Mouse (Mus musculus) ES-Bruce4 (cell line): ENCODE results near the gene Dnajc17. TPM values are rescaled to one million over a fixed set of nuclear protein-coding genes. Genes with fewer than 3 reads are reported as not detected.

Experiments
- H3K27ac ChIP-seq: 2 replicates; pipeline ENCODE4 v1.5.1; 2012; ENCODE audit warnings: low read length, inconsistent platforms; ENCODE audit not compliant: insufficient read depth
- H3K27me3 ChIP-seq: 2 replicates; pipeline ENCODE4 v1.6.1; 2012; ENCODE audit warnings: mild to moderate bottlenecking, low read length, inconsistent platforms; ENCODE audit not compliant: control insufficient read depth, poor library complexity, insufficient read depth, severe bottlenecking
- H3K36me3 ChIP-seq: 2 replicates; pipeline ENCODE4 v1.6.1; 2012; ENCODE audit warnings: inconsistent platforms, mild to moderate bottlenecking, low read length, moderate library complexity; ENCODE audit not compliant: control insufficient read depth, poor library complexity, insufficient read depth, severe bottlenecking
- H3K4me1 ChIP-seq: one replicate; pipeline ENCODE4 v1.8.1; 2011; ENCODE audit warnings: low read length; ENCODE audit not compliant: control insufficient read depth, insufficient read depth
- H3K4me3 ChIP-seq: 2 replicates; pipeline ENCODE4 v1.5.1; 2011; ENCODE audit warnings: low read depth, mild to moderate bottlenecking, low read length
- H3K9ac ChIP-seq: 2 replicates; pipeline ENCODE4 v1.6.1; 2012; ENCODE audit warnings: low read depth, mild to moderate bottlenecking, inconsistent platforms; ENCODE audit not compliant: poor library complexity, severe bottlenecking
- H3K9me3 ChIP-seq: replicated peaks from 2 replicates; pipeline ENCODE4 v1.6.1; 2012; ENCODE audit warnings: mild to moderate bottlenecking, low read length, inconsistent platforms; ENCODE audit not compliant: control insufficient read depth, poor library complexity, insufficient read depth, severe bottlenecking
- CTCF ChIP-seq: IDR thresholded peaks from one replicate; pipeline ENCODE4 v1.8.1; 2011; ENCODE audit warnings: low read depth, low read length
- EP300 ChIP-seq: IDR thresholded peaks from 2 replicates; pipeline ENCODE4 v1.6.1; 2011; ENCODE audit warnings: low read depth, low read length; ENCODE audit not compliant: insufficient read depth
- POLR2A ChIP-seq: IDR thresholded peaks from one replicate; pipeline ENCODE4 v1.8.1; 2011; ENCODE audit warnings: low read length; ENCODE audit not compliant: insufficient read depth
- polyA plus RNA-seq: library from polyadenylated mRNA; stranded (reverse); fragments of >200 nt; gene quantifications from 2 replicates; pipeline ENCODE4 v1.2.4, GENCODE M21; 2011; ENCODE audit warnings: low read depth; ENCODE audit not compliant: missing spikeins, insufficient read depth, insufficient read length

Dnajc17 gene
- polyA plus RNA-seq, 1 experiment: 12.5 TPM

DNA sequence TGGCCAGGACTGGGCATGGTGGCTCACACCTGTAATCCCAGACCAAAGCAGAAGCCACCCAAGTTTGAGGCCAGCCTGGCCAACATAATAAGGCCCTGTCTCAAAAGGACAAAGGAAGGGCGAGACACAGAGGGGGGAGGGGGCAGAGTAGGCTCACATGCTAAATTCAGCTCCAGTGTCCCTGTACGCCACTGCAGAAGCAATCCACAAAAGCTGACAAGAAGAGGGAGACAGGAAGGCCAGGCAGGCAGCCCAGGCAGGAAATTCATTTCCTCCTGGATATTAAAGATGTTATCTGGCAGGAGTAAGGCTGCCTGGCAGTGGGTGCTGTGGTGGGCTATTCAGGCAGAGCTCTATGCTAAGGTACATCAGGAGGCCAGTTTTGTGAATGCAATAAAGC is 47.3 kb downstream of the Dnajc17 start:
- no peak for TF ChIP-seq EP300
- no peak for TF ChIP-seq CTCF
- TF ChIP-seq POLR2A: no peak
- Histone ChIP-seq H3K9ac (no peak overlapping the region), H3K27me3 (no peaks in the 10 kb centered on the region), H3K4me1 (peaks cover 2% of the 10 kb centered on the region), H3K4me3 (no peak overlapping the region), H3K27ac (no peak overlapping the region), H3K36me3 (no peaks in the 10 kb centered on the region), H3K9me3 (no peaks in the 10 kb centered on the region)

DNA sequence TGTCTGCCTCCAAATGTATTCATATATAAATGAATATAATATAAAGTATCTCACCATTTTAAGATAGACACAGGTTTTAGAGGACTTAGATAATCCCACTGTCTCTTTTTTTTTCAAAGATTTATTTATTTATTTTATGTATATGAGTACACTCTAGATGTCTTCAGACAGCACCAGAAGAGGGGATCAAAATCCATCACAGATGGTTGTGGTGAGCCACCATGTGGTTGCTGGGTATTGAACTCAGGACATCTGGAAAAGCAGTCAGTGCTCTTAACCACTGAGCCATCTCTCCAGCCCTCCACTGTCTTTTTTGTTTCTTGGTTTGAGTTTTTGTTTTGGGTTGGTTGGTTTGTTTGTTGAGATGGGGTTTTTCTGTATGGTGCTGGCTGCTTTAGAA is 50.8 kb downstream of the Dnajc17 start:
- no peaks in the 10 kb centered on the region; the same call in 1 of the 2 replicates for H3K36me3 ChIP-seq

DNA sequence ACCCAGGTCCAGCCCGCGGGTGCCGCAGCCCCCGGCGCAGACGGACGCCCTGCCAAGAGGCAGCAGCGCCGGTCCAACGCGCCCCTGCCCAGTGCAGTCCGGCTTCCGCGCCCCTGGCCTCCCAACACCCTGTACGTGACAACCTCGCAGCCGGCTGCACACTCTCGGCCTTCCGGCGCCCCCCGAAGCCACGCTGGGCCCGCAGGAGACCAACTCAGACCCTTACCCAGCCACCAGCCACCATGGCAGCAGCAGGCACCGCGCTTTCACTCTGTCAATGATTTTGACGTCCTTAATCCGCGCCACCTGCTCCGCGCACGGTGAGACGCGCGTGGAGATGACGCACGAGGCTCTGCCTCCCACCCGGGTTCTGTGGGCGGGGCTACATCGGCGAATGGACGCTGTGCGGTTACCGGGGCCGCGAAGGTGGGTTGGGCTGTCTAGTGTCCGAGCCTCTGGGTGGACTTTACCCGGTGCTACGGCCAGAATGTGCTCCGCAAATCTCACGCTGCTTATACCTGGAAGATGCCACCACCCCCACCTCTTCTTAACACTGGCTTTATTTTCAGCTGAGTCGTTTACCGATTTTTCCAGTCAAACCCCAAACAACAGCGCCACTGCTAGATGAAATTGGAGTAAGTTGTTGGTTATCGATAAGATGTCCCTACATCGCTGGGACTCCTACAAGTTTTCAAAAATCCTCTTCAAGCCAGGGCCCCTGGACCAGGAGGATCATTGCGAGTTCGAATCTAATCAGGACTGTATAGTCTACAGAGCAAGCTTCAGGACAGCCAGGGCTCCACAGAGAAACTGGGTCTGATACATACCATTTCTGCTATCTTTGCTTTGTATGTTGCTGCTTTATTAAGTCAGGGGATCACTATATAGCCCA is 51.7 kb downstream of the Dnajc17 start, which contains the start of gene Rmdn3:
Gene Rmdn3, minus strand, starts transcription at position 354 of the 892 bp plus-strand sequence.
- Histone ChIP-seq H3K36me3 (peaks cover 5% of the 10 kb centered on the region), H3K4me1 (peaks cover 2% of the 10 kb centered on the region), H3K27ac (no peak within 1 kb of the TSS), H3K4me3 (peak within 1 kb of the TSS; percentile 76), H3K27me3 (no peaks in the 10 kb centered on the region), H3K9ac (peak within 1 kb of the TSS; percentile 58), H3K9me3 (no peaks in the 10 kb centered on the region)
- TF ChIP-seq CTCF: no peak
- TF ChIP-seq POLR2A: no peak
- 0 out of 2 replicates have a peak, but pooled peaks have one; percentile 32 for TF ChIP-seq EP300

More for the DNA sequence above, 50.8 kb downstream of the Dnajc17 start:
- peaks cover 2% of the 10 kb centered on the region for H3K4me1 ChIP-seq
- H3K27me3 ChIP-seq: no peaks in the 10 kb centered on the region
- H3K9ac ChIP-seq: no peak overlapping the region
- no peak overlapping the region for H3K4me3 ChIP-seq
- no peaks in the 10 kb centered on the region for H3K9me3 ChIP-seq
- H3K27ac ChIP-seq: no peak overlapping the region
- TF ChIP-seq CTCF (no peak), POLR2A (no peak), EP300 (no peak)

DNA sequence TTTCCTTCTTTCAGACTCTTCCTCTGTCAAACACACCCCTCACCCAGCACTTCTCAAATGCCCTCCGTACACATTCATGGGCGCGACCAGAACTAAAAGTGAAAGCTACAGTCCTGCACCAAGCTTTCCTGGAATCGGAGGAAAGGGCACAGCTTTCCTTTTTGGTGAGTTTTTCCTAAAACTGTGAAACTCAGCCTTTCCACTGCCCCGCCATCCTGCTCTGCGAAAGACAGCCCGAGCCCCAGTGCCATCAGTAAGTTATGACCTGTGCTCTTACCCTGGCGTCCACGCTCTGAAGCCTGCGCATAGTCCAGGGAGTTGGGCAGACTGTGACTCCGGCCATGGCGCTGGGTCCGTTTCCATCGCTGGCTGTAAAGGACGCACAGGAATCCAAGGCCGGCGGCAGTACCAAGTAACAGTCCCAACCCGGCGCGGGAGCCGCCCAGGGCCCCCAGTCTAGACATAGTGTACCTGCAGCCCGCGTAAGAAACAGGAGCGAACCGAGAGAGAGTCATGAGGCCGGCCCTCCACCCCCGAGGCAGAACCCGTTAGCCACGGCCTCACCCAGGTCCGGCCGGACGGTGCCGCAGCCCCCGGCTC is 52.4 kb downstream of the Dnajc17 start:
- H3K4me1 ChIP-seq: peaks cover 2% of the 10 kb centered on the region
- peak overlapping the region; percentile 76 for H3K4me3 ChIP-seq
- H3K9me3 ChIP-seq: no peaks in the 10 kb centered on the region
- no peak for TF ChIP-seq POLR2A
- no peak for TF ChIP-seq CTCF
- no peak for TF ChIP-seq EP300
- H3K9ac ChIP-seq: peak overlapping the region; percentile 58
- peaks cover 8% of the 10 kb centered on the region for H3K36me3 ChIP-seq
- no peaks in the 10 kb centered on the region for H3K27me3 ChIP-seq
- no peak overlapping the region for H3K27ac ChIP-seq

DNA sequence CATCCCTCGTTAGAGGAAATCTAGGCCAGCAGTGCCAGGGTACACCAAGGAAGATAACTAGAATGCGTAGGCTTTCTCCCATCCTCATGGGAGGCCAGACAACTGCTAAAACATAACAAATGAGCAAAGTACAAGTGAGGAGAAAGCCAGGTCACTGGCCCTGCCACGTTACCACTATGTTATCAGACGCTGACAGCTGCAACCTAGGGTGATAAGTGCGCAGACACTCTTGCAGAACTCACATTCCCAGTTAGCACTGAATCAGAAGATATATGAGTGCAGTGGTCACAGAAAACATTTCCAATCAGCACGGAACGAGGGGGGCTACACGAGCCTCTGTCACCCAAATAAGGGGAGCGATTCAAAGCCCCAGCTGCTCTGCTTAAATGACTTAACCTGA is 53.2 kb downstream of the Dnajc17 start:
- Histone ChIP-seq H3K9ac (no peak overlapping the region), H3K27me3 (no peaks in the 10 kb centered on the region), H3K4me3 (no peak overlapping the region)

DNA sequence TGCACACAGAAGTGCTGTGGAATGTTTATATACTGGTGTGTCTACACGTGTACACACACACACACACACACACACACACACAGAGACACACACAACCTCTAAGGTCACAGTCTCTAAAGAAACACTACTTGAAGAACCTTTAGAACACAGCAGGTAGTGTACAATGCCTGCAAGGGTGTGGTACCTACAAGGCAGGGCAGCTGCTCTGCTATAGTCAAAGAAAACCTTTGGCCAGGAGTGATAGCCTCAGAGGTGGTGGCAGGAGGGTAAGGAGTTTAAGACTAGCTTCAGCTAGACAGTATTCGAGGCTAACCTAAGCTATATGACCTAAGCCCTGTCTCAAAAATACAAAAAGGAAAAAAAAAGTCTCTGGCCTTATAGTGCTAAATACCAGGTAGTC is 53.9 kb downstream of the Dnajc17 start:
- no peak overlapping the region for H3K27ac ChIP-seq
- H3K36me3 ChIP-seq: peaks cover 8% of the 10 kb centered on the region
- TF ChIP-seq CTCF (no peak), POLR2A (no peak), EP300 (no peak)

More for the DNA sequence above, 53.2 kb downstream of the Dnajc17 start:
- TF ChIP-seq EP300 (no peak), CTCF (no peak), POLR2A (no peak)
- Histone ChIP-seq H3K36me3 (peaks cover 8% of the 10 kb centered on the region), H3K27ac (no peak overlapping the region), H3K9me3 (no peaks in the 10 kb centered on the region), H3K4me1 (no peaks in the 10 kb centered on the region)

More for the DNA sequence above, 53.9 kb downstream of the Dnajc17 start:
- Histone ChIP-seq H3K9ac (no peak overlapping the region), H3K4me3 (no peak overlapping the region), H3K9me3 (no peaks in the 10 kb centered on the region), H3K4me1 (no peaks in the 10 kb centered on the region), H3K27me3 (no peaks in the 10 kb centered on the region)
